Mouse (Mus musculus) heart, adult 10 weeks (tissue): ENCODE results near the gene Ly6c1. TPM values are rescaled to one million over a fixed set of nuclear protein-coding genes. Genes with fewer than 3 reads are reported as not detected.

Experiments used
- polyA plus RNA-seq: library from polyadenylated mRNA; stranded (reverse); fragments of 350-450 nt; fragmentation: Illumina TruSeq; extraction: RNeasy Lipid Tissue Mini Kit (QIAGEN cat#74804); gene quantifications from one replicate; pipeline ENCODE4 v1.2.3, GENCODE M21; 2014; ENCODE audit warnings: low read depth, low replicate concordance

The Ly6c1 gene
- polyA plus RNA-seq, result 306 TPM

DNA sequence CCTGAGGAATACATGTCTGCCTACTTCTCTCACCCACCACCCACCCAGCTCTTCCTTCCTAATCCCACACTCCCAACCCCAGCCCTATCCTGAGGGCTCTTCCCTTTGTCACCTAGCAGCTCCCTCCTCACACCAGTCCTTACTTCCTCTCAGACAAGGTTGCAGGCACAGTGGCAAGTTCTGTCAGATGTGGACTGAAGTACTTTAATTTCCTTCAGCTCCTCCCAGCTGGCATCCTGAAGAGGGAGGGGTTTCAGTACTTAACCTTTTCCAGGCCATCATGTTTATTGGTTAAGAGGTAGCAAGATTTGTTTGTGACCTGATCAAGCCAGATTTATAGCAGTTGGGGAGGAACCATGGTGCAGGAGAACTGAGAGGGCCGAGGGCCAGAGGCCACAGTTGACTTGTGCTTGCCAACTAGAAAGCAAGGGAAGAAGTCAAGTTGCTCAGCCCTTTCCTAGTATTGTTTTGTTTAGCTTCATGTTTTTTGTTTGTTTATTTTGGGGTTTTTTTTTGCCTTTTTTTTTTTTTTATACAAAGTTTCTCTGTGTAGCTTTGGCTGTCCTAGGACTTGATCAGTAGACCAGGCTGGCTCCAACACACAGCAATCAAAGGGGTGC, at the start of gene Ly6c1:
TSS of gene Ly6c1 (minus strand) at position 189 of the 620 bp plus-strand sequence.

Other genes with a start within 250 kb of the Ly6c1 start
- gene Gml2, start 229.8 kb downstream of the Ly6c1 start, polyA plus RNA-seq, result not detected
- not detected for gene 2010109I03Rik, start 151.8 kb downstream of the Ly6c1 start, polyA plus RNA-seq
- gene Ly6i, start 65.4 kb downstream of the Ly6c1 start, polyA plus RNA-seq, result not detected
- gene Ly6a, start 50.8 kb downstream of the Ly6c1 start, polyA plus RNA-seq, result 210 TPM
- 1.9 TPM for gene Ly6c2, start 63.1 kb upstream of the Ly6c1 start, polyA plus RNA-seq
- gene Ly6g, start 106.4 kb upstream of the Ly6c1 start, polyA plus RNA-seq, result not detected
- not detected for gene BC025446, start 167.5 kb upstream of the Ly6c1 start, polyA plus RNA-seq
- gene Ly6f, start 219.6 kb upstream of the Ly6c1 start, polyA plus RNA-seq, result not detected